10 mouse cellular contexts compared by ENCODE assay signal in the genomic region with DNA sequence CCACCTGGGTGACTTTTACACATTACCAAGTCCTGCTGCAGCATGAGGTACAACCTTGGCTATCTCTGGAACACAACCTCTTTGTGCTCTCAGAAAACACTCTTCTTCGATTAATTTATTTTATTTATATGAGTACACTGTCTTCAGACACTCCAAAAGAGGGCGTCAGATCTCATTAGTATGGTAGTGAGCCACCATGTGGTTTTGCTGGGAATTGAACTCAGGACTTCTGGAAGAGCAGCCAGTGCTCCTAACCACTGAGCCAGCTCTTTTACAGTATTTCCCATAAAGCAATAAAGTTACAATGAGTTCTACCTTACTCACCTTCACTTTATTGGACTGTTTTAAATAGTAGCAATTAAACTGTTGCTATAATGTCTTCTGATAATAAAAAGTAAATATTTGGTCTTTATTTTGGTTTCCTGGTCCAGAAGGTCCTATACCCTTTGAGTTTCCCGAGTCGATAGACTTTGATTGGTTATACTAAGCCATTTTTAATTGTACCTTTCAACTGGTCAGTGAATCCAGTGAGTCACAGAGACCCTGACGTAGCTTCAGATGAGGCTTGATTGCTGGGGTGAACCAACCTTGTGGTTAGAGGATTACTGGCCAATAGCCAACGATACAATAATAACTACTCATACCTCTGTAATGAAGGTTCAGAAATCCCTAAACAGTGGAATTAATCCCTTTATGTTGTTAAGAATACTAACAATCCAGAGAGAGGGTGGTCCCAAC. TPM values are rescaled to one million over a fixed set of nuclear protein-coding genes. Genes with fewer than 3 reads are reported as not detected.
A peak's percentile ranks its signal among the peaks of the same experiment; 100 is the strongest.
DNase-seq lines count a peak whose midpoint lies in the region; ATAC-seq and TF ChIP-seq lines count a peak whose summit lies in the region.
"Had no signal": no experiment of that assay in that cellular context is flagged by ENCODE, and none has a peak within 500 bp of the region (broad histone marks: within the 10 kb centered on the region; RNA-seq: fewer than 3 reads in every experiment).

No protein-coding gene starts in this region.

- intact Hi-C loops in left cerebral cortex, adult 2 months (cut with DNase I) = no loop called here
- intact Hi-C loops in left cerebral cortex, postnatal 14 days (cut with DNase I) = no loop called here

- no peak overlapping the region for H3K4me2 ChIP-seq in forebrain, embryonic 15.5 days (replicated peaks)
- no peak overlapping the region for H3K4me2 ChIP-seq in intestine, embryonic 16.5 days (ENCODE audit: low read depth, low read length)

- TF ChIP-seq CTCF in left cerebral cortex, adult 2 months (IDR thresholded peaks at IDR 0.05) = peak; percentile 12; the same call in 1 of the 2 replicates

- no peak overlapping the region for H3K27ac ChIP-seq in forebrain, embryonic 10.5 days
- no peak overlapping the region for H3K27ac ChIP-seq in forebrain, embryonic 15.5 days (replicated peaks)
- H3K27ac ChIP-seq in left cerebral cortex, adult 2 months = no peak overlapping the region
- no peak overlapping the region for H3K27ac ChIP-seq in intestine, embryonic 16.5 days (ENCODE audit: low read length)
- H3K27ac ChIP-seq: limb, embryonic 13.5 days; midbrain, embryonic 15.5 days had no signal

- H3K4me1 ChIP-seq in forebrain, embryonic 10.5 days = peaks cover 27% of the 10 kb centered on the region
- H3K4me1 ChIP-seq in forebrain, embryonic 15.5 days = peaks cover 10% of the 10 kb centered on the region
- H3K4me1 ChIP-seq in intestine, embryonic 16.5 days (ENCODE audit: control insufficient read depth, insufficient read depth, low read length) = peaks cover 19% of the 10 kb centered on the region; the same call in 1 of the 2 replicates

- no peak for DNase-seq in forebrain, embryonic 10.5 days (ENCODE audit: extremely low spot score, low spot score)
- no peak for DNase-seq in left cerebral cortex, adult 2 months (ENCODE audit: extremely low spot score in 1 of 2, low spot score in 2 of 2)
- no peak for DNase-seq in left cerebral cortex, postnatal 14 days (ENCODE audit: low spot score in 2 of 2)
- peak; percentile 44 for DNase-seq in A20 (ENCODE audit: low read depth, low spot score)
- no peak for DNase-seq in retina, embryonic 14.5 days (ENCODE audit: low spot score)
- no peak for DNase-seq in adrenal gland, postnatal 25 days

- H3K9me3 ChIP-seq in forebrain, embryonic 10.5 days = no peaks in the 10 kb centered on the region
- no peaks in the 10 kb centered on the region for H3K9me3 ChIP-seq in forebrain, embryonic 15.5 days
- no peaks in the 10 kb centered on the region for H3K9me3 ChIP-seq in intestine, embryonic 16.5 days (ENCODE audit: control insufficient read depth, low read length)
- H3K9me3 ChIP-seq: limb, embryonic 13.5 days; midbrain, embryonic 15.5 days had no signal

- H3K4me3 ChIP-seq in forebrain, embryonic 10.5 days = peak overlapping the region; percentile 54; the same call in 1 of the 2 replicates
- no peak overlapping the region for H3K4me3 ChIP-seq in forebrain, embryonic 15.5 days
- H3K4me3 ChIP-seq in left cerebral cortex, adult 2 months = no peak overlapping the region
- no peak overlapping the region for H3K4me3 ChIP-seq in intestine, embryonic 16.5 days (ENCODE audit: low read length)

- peaks cover 75% of the 10 kb centered on the region for H3K27me3 ChIP-seq in forebrain, embryonic 10.5 days (ENCODE audit: poor library complexity, severe bottlenecking)
- peaks cover 29% of the 10 kb centered on the region for H3K27me3 ChIP-seq in forebrain, embryonic 15.5 days
- H3K27me3 ChIP-seq in intestine, embryonic 16.5 days (replicated peaks; ENCODE audit: control insufficient read depth, insufficient read depth, low read length) = peaks cover 4% of the 10 kb centered on the region

- H3K9ac ChIP-seq in forebrain, embryonic 15.5 days (replicated peaks) = no peak overlapping the region
- H3K9ac ChIP-seq in intestine, embryonic 16.5 days (ENCODE audit: low read depth, low read length) = no peak overlapping the region
- H3K9ac ChIP-seq: midbrain, embryonic 15.5 days had no signal

- 63% methylated on average over 6 of the region's 6 CpGs for WGBS in forebrain, embryonic 10.5 days
- 57% methylated on average over 6 of the region's 6 CpGs for WGBS in forebrain, embryonic 15.5 days
- WGBS in intestine, embryonic 16.5 days = 52% methylated on average over 6 of the region's 6 CpGs

- H3K36me3 ChIP-seq in forebrain, embryonic 10.5 days (replicated peaks) = no peaks in the 10 kb centered on the region
- no peaks in the 10 kb centered on the region for H3K36me3 ChIP-seq in forebrain, embryonic 15.5 days
- H3K36me3 ChIP-seq in intestine, embryonic 16.5 days (ENCODE audit: control insufficient read depth, insufficient read depth, low read length) = no peaks in the 10 kb centered on the region
- H3K36me3 ChIP-seq: limb, embryonic 13.5 days; midbrain, embryonic 15.5 days had no signal

- ATAC-seq in forebrain, embryonic 15.5 days (replicated peaks) = no peak; the same call in 1 of the 2 replicates
- ATAC-seq in intestine, embryonic 16.5 days = peak; percentile 6; the same call in 1 of the 2 replicates
- ATAC-seq: midbrain, embryonic 15.5 days had no signal

RNA-seq across cellular contexts. Expression of a gene that starts 26.1 kb away (rescaled TPM):
- polyA plus RNA-seq in forebrain, embryonic 10.5 days (2016; fragmentation: Nextera tagmentation; extraction: Ambion mirVana) = 5.9 and 6.0 TPM in 2 replicates
- polyA plus RNA-seq in forebrain, embryonic 15.5 days (2015; fragmentation: Nextera tagmentation; extraction: Ambion mirVana) = 8.6 and 10.4 TPM in 2 replicates
- total RNA-seq in left cerebral cortex, adult 2 months (2021) = 10 to 100 TPM; 45.9 to 46.2 TPM
- 10 to 100 TPM; 40.6 to 51.9 TPM for total RNA-seq in left cerebral cortex, postnatal 14 days (2021)
- polyA plus RNA-seq in intestine, embryonic 16.5 days (2015; fragmentation: Nextera tagmentation; extraction: Ambion mirVana) = 5.3 and 5.5 TPM in 2 replicates
- total RNA-seq in adrenal gland, postnatal 25 days (2021) = 28.8 and 39.2 TPM in 2 replicates
